Mouse (Mus musculus) embryonic facial prominence, embryonic 12.5 days (tissue): ENCODE measurements around the gene Olfr513. TPM values are rescaled to one million over a fixed set of nuclear protein-coding genes. Genes with fewer than 3 reads are reported as not detected.
A peak's percentile ranks its signal among the peaks of the same experiment; 100 is the strongest.

Experiments used
- ATAC-seq: fragments of 200-750 bp; cut with Nextera tagmentation; 2 replicates; pipeline ENCODE4 v1.8.0; 2017; ENCODE audit not compliant: insufficient number of reproducible peaks, insufficient read depth, low FRiP score, low TSS enrichment
- H3K27ac ChIP-seq: fragments of 300-500 bp; sonication (generic); 2 replicates; pipeline ENCODE4 v1.5.1; 2016; ENCODE audit warnings: mild to moderate bottlenecking
- H3K27me3 ChIP-seq: fragments of 300-500 bp; sonication (generic); 2 replicates; pipeline ENCODE4 v1.6.1; 2016; ENCODE audit warnings: mild to moderate bottlenecking, moderate library complexity
- H3K36me3 ChIP-seq: fragments of 300-500 bp; sonication (generic); 2 replicates; pipeline ENCODE4 v1.6.1; 2016; ENCODE audit warnings: mild to moderate bottlenecking
- H3K4me1 ChIP-seq: fragments of 300-500 bp; sonication (generic); 2 replicates; pipeline ENCODE4 v1.6.1; 2016
- H3K4me2 ChIP-seq: fragments of 300-500 bp; sonication (generic); replicated peaks from 2 replicates; pipeline ENCODE4 v1.6.1; 2016; ENCODE audit warnings: mild to moderate bottlenecking, moderate library complexity
- H3K4me3 ChIP-seq: fragments of 300-500 bp; sonication (generic); 2 replicates; pipeline ENCODE4 v1.5.1; 2016; ENCODE audit warnings: mild to moderate bottlenecking
- H3K9ac ChIP-seq: fragments of 300-500 bp; sonication (generic); 2 replicates; pipeline ENCODE4 v1.6.1; 2016; ENCODE audit warnings: mild to moderate bottlenecking, moderate library complexity
- H3K9me3 ChIP-seq: fragments of 300-500 bp; sonication (generic); 2 replicates; pipeline ENCODE4 v1.6.1; 2016; ENCODE audit warnings: mild to moderate bottlenecking, moderate library complexity
- WGBS: fragments of 180-500 bp; shearing (Covaris S2); methylation state at CpG from one replicate; pipeline ENCODE4 v1.1.7; 2016; 5-methylcytosine and 5-hydroxymethylcytosine counted together
- polyA plus RNA-seq: library from polyadenylated mRNA; unstranded; fragments of >200 nt; fragmentation: Nextera tagmentation; extraction: Ambion mirVana; gene quantifications from 2 replicates; pipeline ENCODE4 v1.2.1, GENCODE M21; 2016

Olfr513 gene
- not detected in 2 replicates for polyA plus RNA-seq

- no peak within 1 kb of the TSS for H3K4me2 ChIP-seq
- H3K9me3 ChIP-seq: no peaks in the 10 kb centered on the region
- H3K27ac ChIP-seq: no peak within 1 kb of the TSS
- 75% methylated on average over 1 of the region's 1 CpGs for WGBS
- H3K36me3 ChIP-seq: no peaks in the 10 kb centered on the region
- H3K9ac ChIP-seq: no peak within 1 kb of the TSS
- no peaks in the 10 kb centered on the region for H3K27me3 ChIP-seq
- no peak for ATAC-seq
- no peaks in the 10 kb centered on the region for H3K4me1 ChIP-seq
- H3K4me3 ChIP-seq: no peak within 1 kb of the TSS
Observed at GRCm38 (mm10) chr7:108750673-108751072, at the start of gene Olfr513. Olfr513 (plus strand) TSS chr7:108750973.

GRCm38 (mm10) chr7:108713020-108713419, 37.8 kb upstream of the Olfr513 start, which contains the start of gene Olfr512:
Olfr512 (plus strand) TSS chr7:108713320.
- Histone ChIP-seq H3K4me2 (no peak within 1 kb of the TSS), H3K9me3 (no peaks in the 10 kb centered on the region), H3K27ac (no peak within 1 kb of the TSS), H3K9ac (no peak within 1 kb of the TSS), H3K36me3 (no peaks in the 10 kb centered on the region), H3K4me3 (no peak within 1 kb of the TSS), H3K4me1 (no peaks in the 10 kb centered on the region), H3K27me3 (no peaks in the 10 kb centered on the region)
- ATAC-seq: no peak

- no peak overlapping the region for H3K27ac ChIP-seq
- 28% methylated on average over 3 of the region's 3 CpGs for WGBS
- H3K27me3 ChIP-seq: no peaks in the 10 kb centered on the region
- H3K4me1 ChIP-seq: no peaks in the 10 kb centered on the region
- no peak for ATAC-seq
- H3K36me3 ChIP-seq: no peaks in the 10 kb centered on the region
- H3K9ac ChIP-seq: no peak overlapping the region
- H3K4me2 ChIP-seq: no peak overlapping the region
- no peak overlapping the region for H3K4me3 ChIP-seq
- no peaks in the 10 kb centered on the region for H3K9me3 ChIP-seq
Observed at GRCm38 (mm10) chr7:108760411-108760810, 9.6 kb downstream of the Olfr513 start.

GRCm38 (mm10) chr7:108797205-108797933, 46.6 kb downstream of the Olfr513 start:
- H3K4me3 ChIP-seq: no peak overlapping the region
- no peaks in the 10 kb centered on the region for H3K9me3 ChIP-seq
- no peak overlapping the region for H3K27ac ChIP-seq
- ATAC-seq: peak; percentile 80; the same call in 1 of the 2 replicates
- WGBS: 5% methylated on average over 1 of the region's 1 CpGs
- no peaks in the 10 kb centered on the region for H3K36me3 ChIP-seq
- H3K4me2 ChIP-seq: no peak overlapping the region
- no peaks in the 10 kb centered on the region for H3K27me3 ChIP-seq
- H3K9ac ChIP-seq: no peak overlapping the region
- peaks cover 8% of the 10 kb centered on the region; the same call in 1 of the 2 replicates for H3K4me1 ChIP-seq

Other genes starting within 250 kb of the Olfr513 start
- gene Olfr502, start 225.9 kb upstream of the Olfr513 start, polyA plus RNA-seq: not detected in 2 replicates
- not detected in 2 replicates for gene Olfr503, start 206.4 kb upstream of the Olfr513 start, polyA plus RNA-seq
- not detected in 2 replicates for gene Olfr504, start 185.2 kb upstream of the Olfr513 start, polyA plus RNA-seq
- not detected in 2 replicates for gene Olfr506, start 140.2 kb upstream of the Olfr513 start, polyA plus RNA-seq
- gene Olfr507, start 129.2 kb upstream of the Olfr513 start, polyA plus RNA-seq: not detected in 2 replicates
- not detected in 2 replicates for gene Olfr508, start 121.0 kb upstream of the Olfr513 start, polyA plus RNA-seq
- gene Olfr509, start 99.1 kb upstream of the Olfr513 start, polyA plus RNA-seq: 0.10 TPM in 1 of 2 replicates, not detected in the other
- gene Olfr510, start 84.6 kb upstream of the Olfr513 start, polyA plus RNA-seq: not detected in 2 replicates
- gene Olfr512, start 37.7 kb upstream of the Olfr513 start, polyA plus RNA-seq: not detected in 2 replicates
- not detected in 2 replicates for gene Olfr514, start 75.0 kb downstream of the Olfr513 start, polyA plus RNA-seq
- not detected in 2 replicates for gene Olfr516, start 99.6 kb downstream of the Olfr513 start, polyA plus RNA-seq
- gene Olfr517, start 121.4 kb downstream of the Olfr513 start, polyA plus RNA-seq: not detected in 2 replicates
- gene Olfr518, start 134.0 kb downstream of the Olfr513 start, polyA plus RNA-seq: not detected in 2 replicates
- gene Olfr519, start 143.4 kb downstream of the Olfr513 start, polyA plus RNA-seq: not detected in 2 replicates
- gene Nlrp10, start 179.2 kb downstream of the Olfr513 start, polyA plus RNA-seq: 0.04 and 0.08 TPM in 2 replicates
- 93.5 and 97.4 TPM in 2 replicates for gene Eif3f, start 183.4 kb downstream of the Olfr513 start, polyA plus RNA-seq
- 7.3 and 9.2 TPM in 2 replicates for gene Tub, start 199.4 kb downstream of the Olfr513 start, polyA plus RNA-seq